Mouse (Mus musculus) heart, embryonic 16.5 days (tissue): Measurements from ENCODE around the gene Ackr2. TPM values are rescaled to one million over a fixed set of nuclear protein-coding genes. Genes with fewer than 3 reads are reported as not detected.

Experiments used
- ATAC-seq: fragments of 200-750 bp; cut with Nextera tagmentation; replicated peaks from 2 replicates; pipeline ENCODE4 v1.8.0; 2017; ENCODE audit warnings: moderate number of reproducible peaks; ENCODE audit not compliant: insufficient read depth, low FRiP score; ENCODE audit errors: extremely low read depth
- H3K27ac ChIP-seq: fragments of 300-500 bp; sonication (generic); 2 replicates; pipeline ENCODE4 v1.5.1; 2014; ENCODE audit warnings: mild to moderate bottlenecking, low read length, control low read depth, moderate library complexity
- H3K27me3 ChIP-seq: fragments of 300-500 bp; sonication (generic); 2 replicates; pipeline ENCODE4 v1.6.1; 2014; ENCODE audit warnings: low read length, mixed read lengths; ENCODE audit not compliant: control insufficient read depth, insufficient read depth
- H3K36me3 ChIP-seq: fragments of 300-500 bp; sonication (generic); 2 replicates; pipeline ENCODE4 v1.6.1; 2014; ENCODE audit not compliant: control insufficient read depth, insufficient read depth
- H3K4me1 ChIP-seq: fragments of 300-500 bp; sonication (generic); 2 replicates; pipeline ENCODE4 v1.6.1; 2014; ENCODE audit warnings: low read length, mixed read lengths; ENCODE audit not compliant: control insufficient read depth, insufficient read depth
- H3K4me2 ChIP-seq: fragments of 300-500 bp; sonication (generic); 2 replicates; pipeline ENCODE4 v1.6.1; 2014; ENCODE audit warnings: low read depth, mild to moderate bottlenecking, control low read depth, low read length
- H3K4me3 ChIP-seq: fragments of 300-500 bp; sonication (generic); 2 replicates; pipeline ENCODE4 v1.5.1; 2014; ENCODE audit warnings: mild to moderate bottlenecking, control low read depth, low read length
- H3K9ac ChIP-seq: fragments of 300-500 bp; sonication (generic); 2 replicates; pipeline ENCODE4 v1.6.1; 2014; ENCODE audit warnings: low read length, control low read depth
- H3K9me3 ChIP-seq: fragments of 300-500 bp; sonication (generic); replicated peaks from 2 replicates; pipeline ENCODE4 v1.6.1; 2016; ENCODE audit warnings: low read length; ENCODE audit not compliant: control insufficient read depth
- WGBS: fragments of 180-500 bp; shearing (Covaris S2); extraction: QIAGEN DNeasy Blood & Tissue Kit; methylation state at CpG from one replicate; pipeline ENCODE4 v1.1.7; 2014; 5-methylcytosine and 5-hydroxymethylcytosine counted together
- polyA plus RNA-seq: library from polyadenylated mRNA; unstranded; fragments of >200 nt; fragmentation: Nextera tagmentation; extraction: Ambion mirVana; gene quantifications from 2 replicates; pipeline ENCODE4 v1.2.1, GENCODE M21; 2015

Ackr2 gene
- polyA plus RNA-seq, 1 experiment from 2014 or later: 2.1 TPM

- H3K36me3 ChIP-seq: no peaks in the 10 kb centered on the region
- H3K9me3 ChIP-seq: no peaks in the 10 kb centered on the region
- 43% methylated on average over 7 of the region's 7 CpGs for WGBS
- no peaks in the 10 kb centered on the region for H3K4me1 ChIP-seq
- peak overlapping the region; percentile 27; the same call in 1 of the 2 replicates for H3K27ac ChIP-seq
- H3K27me3 ChIP-seq: no peaks in the 10 kb centered on the region
- ATAC-seq: no peak
- H3K4me2 ChIP-seq: no peak overlapping the region
- H3K4me3 ChIP-seq: no peak overlapping the region
- H3K9ac ChIP-seq: no peak overlapping the region
Measured at GRCm38 (mm10) chr9:121882015-121882457, 16.1 kb upstream of the Ackr2 start.

GRCm38 (mm10) chr9:121889927-121890440 lies 8.2 kb upstream of the Ackr2 start:
- ATAC-seq: 0 out of 2 replicates have a peak, but pooled peaks have one; percentile 16
- no peaks in the 10 kb centered on the region for H3K36me3 ChIP-seq
- peak overlapping the region; percentile 55 for H3K27ac ChIP-seq
- H3K9me3 ChIP-seq: no peaks in the 10 kb centered on the region
- 37% methylated on average over 4 of the region's 4 CpGs for WGBS
- H3K4me1 ChIP-seq: peaks cover 12% of the 10 kb centered on the region
- peak overlapping the region; percentile 13; the same call in 1 of the 2 replicates for H3K4me3 ChIP-seq
- H3K9ac ChIP-seq: peak overlapping the region; percentile 38
- H3K4me2 ChIP-seq: peak overlapping the region; percentile 59
- no peaks in the 10 kb centered on the region for H3K27me3 ChIP-seq

DNA sequence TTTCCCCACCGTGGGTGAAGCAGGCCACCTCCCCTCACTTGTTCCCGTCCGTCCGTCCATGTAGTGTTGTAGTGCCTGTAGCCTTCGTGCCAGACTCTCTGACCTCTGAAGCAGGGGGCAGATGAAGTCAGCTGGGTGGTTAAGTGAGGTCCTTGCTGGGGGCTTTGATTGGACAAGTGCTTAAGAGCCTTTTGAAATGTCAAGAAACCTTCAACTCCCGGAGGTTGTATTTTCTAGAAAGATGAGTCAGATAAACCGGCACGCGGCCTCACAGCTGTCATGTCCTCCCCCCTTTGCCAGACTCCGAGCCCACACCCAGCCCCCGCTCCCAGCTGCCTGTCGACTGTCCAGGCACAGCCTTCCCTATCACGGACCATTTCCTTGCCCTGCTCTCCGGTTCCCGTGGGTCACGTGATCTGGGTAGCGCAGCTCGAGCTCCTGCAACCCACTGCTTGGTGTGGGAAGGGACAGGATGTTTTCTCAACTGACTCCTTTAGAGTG lies 7.7 kb upstream of the Ackr2 start:
- ATAC-seq: peak; percentile 80

DNA sequence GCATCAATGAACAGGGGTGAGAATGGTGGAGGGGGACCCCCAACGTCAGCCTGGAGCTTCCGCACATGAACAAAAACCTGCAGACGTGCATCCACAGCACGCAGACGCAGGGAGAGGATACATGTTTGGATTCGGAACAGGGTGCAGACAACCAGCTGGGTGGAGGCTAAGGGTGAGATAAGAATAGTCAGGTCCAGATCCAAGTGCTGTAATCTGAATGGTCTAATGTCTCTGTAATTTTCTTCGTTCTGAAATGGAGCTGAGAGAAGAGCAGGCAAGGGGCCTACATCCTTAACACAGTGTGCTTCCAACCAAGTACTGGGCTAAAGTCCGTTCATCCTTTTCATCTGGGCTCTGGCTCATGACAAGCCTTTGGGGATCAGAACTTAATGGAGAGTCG lies 6.9 kb upstream of the Ackr2 start:
- Histone ChIP-seq H3K9ac (no peak overlapping the region), H3K4me1 (peaks cover 12% of the 10 kb centered on the region), H3K9me3 (no peaks in the 10 kb centered on the region), H3K36me3 (no peaks in the 10 kb centered on the region), H3K27me3 (no peaks in the 10 kb centered on the region), H3K4me3 (no peak overlapping the region), H3K27ac (no peak overlapping the region), H3K4me2 (no peak overlapping the region)
- 84% methylated on average over 9 of the region's 9 CpGs for WGBS
- ATAC-seq: no peak

More for the DNA sequence above, 7.7 kb upstream of the Ackr2 start:
- Histone ChIP-seq H3K9me3 (no peaks in the 10 kb centered on the region), H3K4me2 (peak overlapping the region; percentile 59), H3K36me3 (no peaks in the 10 kb centered on the region), H3K9ac (peak overlapping the region; percentile 38), H3K4me1 (peaks cover 12% of the 10 kb centered on the region), H3K27ac (peak overlapping the region; percentile 55), H3K4me3 (peak overlapping the region; percentile 13; the same call in 1 of the 2 replicates), H3K27me3 (no peaks in the 10 kb centered on the region)
- 4% methylated on average over 18 of the region's 18 CpGs for WGBS

DNA sequence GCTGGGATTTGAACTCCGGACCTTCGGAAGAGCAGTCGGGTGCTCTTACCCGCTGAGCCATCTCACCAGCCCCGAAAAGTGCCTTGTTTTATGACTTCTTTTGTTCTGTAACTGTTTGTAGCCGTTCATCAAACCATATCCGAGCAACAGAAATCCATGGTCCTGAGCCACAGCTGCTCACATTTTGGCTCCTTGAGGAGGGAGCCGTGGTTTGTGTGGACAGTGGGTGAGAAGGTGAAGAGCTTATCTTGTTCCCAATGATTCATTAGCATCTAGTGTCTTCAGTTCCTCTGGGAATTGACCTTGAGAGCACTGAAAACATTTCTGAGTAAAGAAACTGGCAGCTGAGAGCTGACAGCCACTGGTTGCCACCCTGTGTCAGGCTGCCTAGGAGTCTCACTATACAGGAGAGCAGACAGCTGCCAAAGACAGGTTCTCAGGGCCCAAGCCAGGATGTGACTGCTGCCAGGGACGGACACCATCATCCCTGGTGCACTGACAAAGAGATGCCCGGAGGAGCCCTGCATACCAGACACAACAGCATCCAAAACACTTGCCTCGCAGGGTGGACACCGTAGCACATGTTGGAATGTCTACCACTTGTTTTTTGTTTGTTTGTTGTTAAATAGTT lies 6.0 kb upstream of the Ackr2 start:
- Histone ChIP-seq H3K9ac (no peak overlapping the region), H3K4me1 (peaks cover 14% of the 10 kb centered on the region), H3K9me3 (no peaks in the 10 kb centered on the region), H3K27ac (no peak overlapping the region), H3K4me3 (no peak overlapping the region), H3K36me3 (no peaks in the 10 kb centered on the region), H3K27me3 (no peaks in the 10 kb centered on the region), H3K4me2 (no peak overlapping the region)
- ATAC-seq: no peak
- 84% methylated on average over 12 of the region's 12 CpGs for WGBS

DNA sequence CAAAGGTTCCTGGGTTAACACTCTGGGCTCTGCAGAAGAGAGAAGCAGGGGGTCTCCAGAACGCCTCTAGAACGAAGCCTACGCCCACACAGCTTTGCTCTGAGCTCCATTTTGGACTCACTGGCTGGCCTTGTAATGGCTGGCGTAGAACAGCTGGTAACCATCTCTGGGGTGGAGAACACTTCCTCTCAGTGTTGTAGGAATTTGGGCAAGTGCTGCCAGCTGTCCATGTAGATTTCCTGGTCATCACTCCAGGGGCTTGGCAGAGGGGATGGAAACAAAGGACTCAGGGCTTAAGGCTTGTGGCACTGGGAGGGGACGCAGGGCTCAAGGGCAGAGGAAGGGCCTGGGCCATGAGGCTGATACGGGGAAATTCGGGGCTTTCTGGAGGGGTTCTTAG lies 3.7 kb upstream of the Ackr2 start:
- H3K4me1 ChIP-seq: peaks cover 14% of the 10 kb centered on the region
- no peaks in the 10 kb centered on the region for H3K27me3 ChIP-seq
- H3K4me2 ChIP-seq: no peak overlapping the region
- H3K9me3 ChIP-seq: no peaks in the 10 kb centered on the region
- H3K27ac ChIP-seq: no peak overlapping the region
- H3K9ac ChIP-seq: no peak overlapping the region
- no peak for ATAC-seq
- H3K36me3 ChIP-seq: no peaks in the 10 kb centered on the region
- WGBS: 79% methylated on average over 7 of the region's 7 CpGs
- H3K4me3 ChIP-seq: no peak overlapping the region

DNA sequence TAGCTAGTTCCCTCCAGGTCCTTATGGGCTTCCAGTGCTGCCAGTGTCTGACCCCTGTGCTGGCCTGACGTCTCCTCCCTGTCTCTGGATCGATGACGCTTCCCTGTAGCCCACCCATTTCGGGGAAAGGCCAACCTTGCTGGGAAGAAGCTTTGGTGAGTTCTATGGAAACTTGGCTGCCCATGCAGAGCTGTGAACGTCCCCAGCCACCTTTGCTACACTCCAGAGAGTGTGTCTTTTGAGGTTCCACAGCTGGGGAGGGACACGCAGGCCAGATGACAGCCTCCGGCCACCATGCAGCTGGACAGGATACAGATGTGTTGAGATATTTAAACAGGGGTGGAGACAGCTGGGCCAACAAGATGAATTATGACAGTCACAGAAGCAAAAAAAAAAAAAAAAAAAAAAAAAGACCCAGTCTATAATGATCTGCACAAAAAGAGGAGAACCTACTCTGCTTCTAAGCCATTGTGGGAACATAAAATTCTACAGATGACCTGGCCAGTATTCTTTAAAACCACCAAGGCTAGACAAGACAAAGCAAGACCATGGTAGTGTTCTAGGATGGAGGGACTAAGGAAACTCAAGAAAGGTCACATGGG lies 2.7 kb upstream of the Ackr2 start:
- no peak for ATAC-seq

DNA sequence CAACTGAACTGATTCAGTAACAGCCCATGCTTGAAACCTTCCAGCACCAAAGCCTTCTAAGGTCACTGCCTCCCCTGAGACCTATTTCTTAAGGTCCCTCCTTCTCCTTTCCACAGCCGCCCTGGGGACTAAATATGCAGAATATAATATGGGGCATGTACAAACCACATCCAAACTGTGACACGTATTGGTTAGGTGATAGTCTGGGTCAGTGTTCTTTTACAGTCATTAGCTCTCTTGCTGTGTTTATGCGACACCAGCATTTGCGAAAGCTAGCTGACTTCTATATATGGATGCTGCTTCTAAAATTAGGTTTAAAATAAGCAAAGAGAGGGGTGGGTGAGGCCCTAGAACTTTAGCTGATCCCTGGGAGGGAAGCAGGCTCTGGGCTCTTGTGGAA lies 1.3 kb upstream of the Ackr2 start:
- H3K9ac ChIP-seq: no peak overlapping the region
- WGBS: 48% methylated on average over 4 of the region's 4 CpGs
- ATAC-seq: no peak
- no peaks in the 10 kb centered on the region for H3K9me3 ChIP-seq
- H3K36me3 ChIP-seq: no peaks in the 10 kb centered on the region
- H3K4me1 ChIP-seq: 0 out of 2 replicates have a peak, but pooled peaks cover 2% of the 10 kb centered on the region
- no peak overlapping the region for H3K4me2 ChIP-seq
- no peak overlapping the region for H3K4me3 ChIP-seq
- no peaks in the 10 kb centered on the region for H3K27me3 ChIP-seq
- H3K27ac ChIP-seq: no peak overlapping the region

More for the DNA sequence above, 2.7 kb upstream of the Ackr2 start:
- H3K36me3 ChIP-seq: no peaks in the 10 kb centered on the region
- H3K9ac ChIP-seq: no peak overlapping the region
- H3K27me3 ChIP-seq: no peaks in the 10 kb centered on the region
- no peak overlapping the region for H3K4me3 ChIP-seq
- peaks cover 7% of the 10 kb centered on the region for H3K4me1 ChIP-seq
- H3K9me3 ChIP-seq: no peaks in the 10 kb centered on the region
- H3K4me2 ChIP-seq: no peak overlapping the region
- WGBS: 69% methylated on average over 7 of the region's 7 CpGs
- no peak overlapping the region for H3K27ac ChIP-seq

DNA sequence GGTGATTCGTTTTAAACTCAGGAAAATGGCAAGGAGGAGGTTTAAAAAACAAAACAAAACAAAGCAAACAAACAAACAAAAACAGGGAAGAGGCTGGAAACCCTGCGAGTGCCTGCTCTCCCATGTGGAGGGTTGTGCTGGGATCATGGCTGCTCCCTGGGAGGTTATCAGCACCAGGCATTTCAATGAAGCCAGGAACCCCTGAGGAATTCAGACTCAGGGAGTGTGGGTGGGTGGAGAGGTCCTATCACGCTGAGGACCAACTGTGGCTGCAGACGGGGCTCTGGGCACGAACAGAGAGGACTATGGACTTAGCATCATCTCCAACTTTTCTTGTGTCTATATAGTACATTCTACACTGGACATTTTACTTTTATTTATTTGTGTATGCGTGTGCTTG lies 1.2 kb downstream of the Ackr2 start:
- Histone ChIP-seq H3K9ac (no peak overlapping the region), H3K4me2 (no peak overlapping the region; the same call in 1 of the 2 replicates), H3K9me3 (no peaks in the 10 kb centered on the region), H3K4me1 (0 out of 2 replicates have a peak, but pooled peaks cover 2% of the 10 kb centered on the region), H3K36me3 (no peaks in the 10 kb centered on the region), H3K4me3 (no peak overlapping the region), H3K27me3 (no peaks in the 10 kb centered on the region), H3K27ac (no peak overlapping the region)
- ATAC-seq: no peak
- WGBS: 39% methylated on average over 6 of the region's 6 CpGs
